Mouse (Mus musculus) retina, postnatal 7 days (tissue): Measurements from ENCODE around the gene Xpnpep3.

ENCODE experiments used
- DNase-seq: peaks from one replicate; pipeline ENCODE4 v3.0.0-alpha.2; 2012; ENCODE audit warnings: low read depth, low spot score

Xpnpep3 gene

GRCm38 (mm10) chr15:81399638-81400315 lies at the start of gene Xpnpep3, which contains the start of gene St13:
TSS of gene Xpnpep3 (plus strand) at chr15:81400138.
TSS of gene St13 (minus strand) at chr15:81400077.
- peak; percentile 93 for DNase-seq

GRCm38 (mm10) chr15:81350401-81350800 lies 49.5 kb upstream of the Xpnpep3 start:
- no peak for DNase-seq

DNA sequence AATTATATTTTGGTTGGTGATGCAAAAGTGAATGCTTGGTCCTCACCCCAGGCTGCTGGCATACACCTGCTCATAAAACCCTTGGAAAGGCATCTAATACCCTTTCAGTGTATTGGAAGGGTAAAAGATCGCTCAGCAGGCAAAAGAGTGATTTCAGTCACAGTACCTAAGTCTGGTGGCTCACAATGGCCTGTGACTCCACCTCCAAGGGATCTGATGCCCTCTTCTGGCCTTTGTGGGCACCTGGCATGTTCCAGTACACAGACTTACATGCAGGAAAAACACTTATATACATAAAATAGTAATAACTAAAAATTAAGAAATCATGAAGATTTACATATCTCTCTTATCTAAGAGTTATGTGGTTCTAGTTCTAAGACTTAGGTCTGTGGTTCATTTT lies 47.3 kb upstream of the Xpnpep3 start:
- DNase-seq = no peak

GRCm38 (mm10) chr15:81355146-81355761 lies 44.7 kb upstream of the Xpnpep3 start:
- peak; percentile 27 for DNase-seq

- DNase-seq = no peak
Observed at GRCm38 (mm10) chr15:81356946-81357345, 43.0 kb upstream of the Xpnpep3 start.

DNA sequence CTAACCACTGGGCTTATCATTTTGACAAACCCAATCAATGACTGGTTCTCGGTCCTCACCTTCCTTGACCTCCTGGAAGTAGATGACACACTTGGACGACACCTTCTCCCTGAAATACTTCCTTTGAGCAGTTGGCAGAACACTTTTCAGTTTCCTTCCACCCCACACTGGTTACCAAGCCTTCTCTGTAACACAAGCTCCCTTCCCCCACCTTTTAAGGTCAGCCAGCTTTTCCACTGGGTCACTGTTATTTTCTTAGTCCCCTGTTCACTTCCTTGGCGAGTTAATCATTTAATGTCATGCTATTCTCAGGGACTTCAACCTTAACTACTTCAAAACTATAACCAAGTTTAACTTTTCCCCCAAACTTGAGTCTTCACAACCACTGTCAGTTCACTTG lies 41.0 kb upstream of the Xpnpep3 start:
- DNase-seq = no peak

GRCm38 (mm10) chr15:81359421-81359820 lies 40.5 kb upstream of the Xpnpep3 start:
- DNase-seq = no peak

DNA sequence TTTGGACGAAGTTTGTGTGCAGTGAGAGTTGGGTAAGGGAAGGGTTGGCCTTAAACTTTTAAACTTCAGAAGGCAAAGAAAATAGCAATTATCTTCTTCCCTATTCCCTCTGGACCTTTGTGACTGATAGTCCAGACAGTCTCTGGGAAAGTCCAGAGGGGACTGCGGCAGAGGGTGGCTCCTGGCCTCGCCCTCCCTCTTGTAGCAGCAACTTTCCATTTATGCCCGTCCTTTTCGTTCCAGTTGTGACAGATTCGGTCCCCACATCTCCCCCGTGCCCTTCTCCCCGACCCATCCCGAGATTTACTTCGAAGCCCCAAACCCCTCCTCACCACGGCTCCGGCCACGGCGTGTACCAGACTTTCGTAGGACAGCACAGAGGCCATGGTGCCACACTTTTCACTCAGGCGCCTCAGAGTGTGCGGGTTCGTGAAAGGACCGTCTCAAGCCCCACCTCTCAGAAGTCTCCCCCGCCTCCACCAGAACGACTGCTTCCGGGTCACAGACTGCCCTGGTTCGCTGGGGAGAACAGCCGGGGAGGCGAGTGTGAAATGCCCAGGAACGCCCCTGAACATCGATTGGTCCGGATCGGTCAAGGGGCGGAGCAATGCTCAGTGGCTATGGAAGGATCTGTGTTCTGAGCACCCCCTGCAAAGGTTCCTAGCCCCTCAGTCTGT lies 39.5 kb upstream of the Xpnpep3 start, which contains the start of gene Slc25a17:
TSS of gene Slc25a17 (minus strand) at position 468 of the 677 bp plus-strand sequence.
- DNase-seq = peak; percentile 92

DNA sequence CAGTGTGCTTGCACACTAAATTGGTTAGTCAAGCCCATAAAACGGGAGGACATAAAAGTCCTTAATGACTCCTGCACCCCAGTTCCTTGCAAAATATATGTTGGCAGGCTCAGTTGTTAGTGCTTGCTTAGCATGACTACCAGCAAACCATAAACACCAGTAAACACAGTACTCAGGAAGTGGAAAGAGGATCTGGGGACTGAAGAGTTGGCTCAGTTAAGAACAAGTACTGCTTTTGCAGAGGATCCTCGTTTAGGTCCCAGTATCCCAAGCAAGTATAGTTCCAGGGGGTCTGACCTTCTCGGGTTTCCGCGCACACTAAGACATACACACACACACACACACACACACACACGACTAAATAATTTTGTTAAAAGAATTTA lies 38.9 kb upstream of the Xpnpep3 start:
- no peak for DNase-seq

GRCm38 (mm10) chr15:81361417-81362015 lies 38.4 kb upstream of the Xpnpep3 start:
- DNase-seq = no peak

DNA sequence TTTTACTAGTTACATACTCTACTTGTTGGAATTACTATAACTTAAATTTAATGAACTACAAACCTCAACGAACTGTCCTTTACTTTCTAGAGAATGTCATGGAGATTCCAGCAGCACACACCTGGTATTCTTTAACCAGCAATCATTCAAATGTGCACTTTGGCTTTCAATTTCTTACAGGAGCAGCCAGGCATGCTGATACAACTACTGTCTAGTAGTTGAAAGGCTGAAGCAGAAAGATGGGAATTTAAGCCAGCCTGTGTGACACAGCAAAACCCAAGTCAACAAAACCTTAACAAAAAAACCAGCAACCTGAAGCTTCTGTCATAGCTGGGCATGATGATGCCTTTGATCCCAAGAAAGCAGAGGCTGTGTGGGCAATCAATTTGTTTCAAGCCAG lies 37.4 kb upstream of the Xpnpep3 start:
- DNase-seq = no peak

DNA sequence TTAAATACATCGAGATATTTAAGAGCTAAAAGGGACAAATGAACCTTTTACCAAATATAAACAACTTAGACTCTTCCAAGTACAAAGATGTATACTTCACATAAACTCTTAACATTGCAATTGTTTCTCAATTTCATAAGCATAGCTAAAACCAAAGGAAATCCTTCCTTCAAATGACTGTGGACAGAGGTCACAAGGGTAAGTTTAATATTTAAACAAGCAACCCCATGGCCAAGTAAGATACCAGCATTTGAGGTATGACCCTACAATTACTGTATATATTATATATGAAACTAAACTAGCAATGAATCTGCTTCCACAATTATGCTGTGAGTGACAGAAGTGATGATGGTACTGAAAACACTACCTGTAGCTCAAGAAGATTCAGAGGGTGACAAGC lies 35.7 kb upstream of the Xpnpep3 start:
- no peak for DNase-seq

DNA sequence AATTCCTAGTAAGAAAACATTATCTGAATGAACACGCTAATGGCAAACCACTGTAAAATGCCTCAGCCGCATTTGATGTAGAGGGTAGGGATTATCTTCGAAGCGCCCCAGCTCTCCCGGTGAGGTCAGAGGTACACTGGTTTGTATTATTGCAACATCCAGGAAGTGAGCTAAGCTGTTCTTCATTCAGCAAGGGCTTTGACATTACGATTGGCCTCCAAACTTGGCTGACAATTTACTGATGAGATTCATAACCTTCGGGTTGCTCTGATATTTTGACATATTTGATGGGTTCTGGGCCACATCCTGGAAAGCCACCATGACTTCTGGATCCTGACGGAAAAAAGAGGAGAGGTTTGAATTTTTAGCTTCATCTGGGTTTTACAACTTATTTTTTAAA lies 34.7 kb upstream of the Xpnpep3 start:
- no peak for DNase-seq

- no peak for DNase-seq
Observed at GRCm38 (mm10) chr15:81366241-81366640, 33.7 kb upstream of the Xpnpep3 start.

GRCm38 (mm10) chr15:81368601-81369000 lies 31.3 kb upstream of the Xpnpep3 start:
- no peak for DNase-seq

DNA sequence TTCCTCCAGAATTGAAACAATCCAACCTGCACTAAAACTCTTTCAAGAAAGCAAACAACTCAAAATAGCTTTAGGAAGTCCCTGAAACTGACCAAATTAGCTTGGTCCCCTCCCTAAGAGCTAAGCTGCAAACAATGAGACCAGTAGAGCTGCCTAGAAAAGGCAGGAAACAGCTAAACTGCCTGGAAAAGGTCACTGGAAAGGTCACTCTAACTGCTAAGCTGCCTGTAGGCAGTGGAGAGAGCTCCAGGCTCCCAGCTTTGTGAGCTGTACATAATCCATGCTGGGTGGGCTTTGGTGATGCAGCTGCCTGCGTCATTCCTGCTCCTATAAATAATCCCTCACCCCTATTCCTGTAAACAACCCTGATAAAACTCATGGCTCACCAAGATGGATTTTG lies 29.6 kb upstream of the Xpnpep3 start:
- DNase-seq = no peak

DNA sequence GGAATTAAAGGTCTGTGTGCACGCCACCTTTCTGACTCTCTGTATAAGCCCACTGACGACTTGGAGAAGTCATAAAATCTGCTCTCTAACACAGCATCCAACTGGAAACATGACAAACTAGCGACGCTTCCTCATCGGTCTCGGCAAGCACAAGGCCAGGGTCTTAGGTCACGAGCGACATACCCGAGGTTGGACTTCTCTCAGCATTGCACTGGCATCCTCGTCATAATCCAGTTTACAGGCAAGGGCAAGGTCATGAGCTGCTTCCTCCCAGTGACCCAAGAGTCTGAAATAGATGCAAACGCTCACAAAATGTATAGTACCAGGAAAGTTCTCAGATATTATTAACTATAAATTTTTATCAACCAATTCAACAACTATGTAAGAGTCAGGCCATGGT lies 25.3 kb upstream of the Xpnpep3 start:
- no peak for DNase-seq

- no peak for DNase-seq
Observed at GRCm38 (mm10) chr15:81378845-81379244, 21.1 kb upstream of the Xpnpep3 start.

DNA sequence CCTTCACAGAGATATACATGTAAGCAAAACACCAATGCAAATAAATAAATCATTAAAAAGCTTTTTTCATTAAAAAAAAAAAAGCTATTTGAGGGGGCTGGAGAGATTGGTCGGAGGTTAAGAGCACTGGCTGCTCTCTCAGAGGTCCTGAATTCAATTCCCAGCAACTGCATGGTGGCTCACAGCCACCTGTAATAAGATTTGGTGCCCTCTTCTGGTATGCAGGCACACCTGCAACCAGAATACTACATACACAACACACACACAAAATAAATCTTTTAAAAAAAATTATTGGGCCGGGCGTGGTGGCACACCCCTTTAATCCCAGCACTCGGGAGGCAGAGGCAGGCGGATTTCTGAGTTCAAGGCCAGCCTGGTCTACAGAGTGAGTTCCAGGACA lies 13.6 kb upstream of the Xpnpep3 start:
- DNase-seq = no peak

DNA sequence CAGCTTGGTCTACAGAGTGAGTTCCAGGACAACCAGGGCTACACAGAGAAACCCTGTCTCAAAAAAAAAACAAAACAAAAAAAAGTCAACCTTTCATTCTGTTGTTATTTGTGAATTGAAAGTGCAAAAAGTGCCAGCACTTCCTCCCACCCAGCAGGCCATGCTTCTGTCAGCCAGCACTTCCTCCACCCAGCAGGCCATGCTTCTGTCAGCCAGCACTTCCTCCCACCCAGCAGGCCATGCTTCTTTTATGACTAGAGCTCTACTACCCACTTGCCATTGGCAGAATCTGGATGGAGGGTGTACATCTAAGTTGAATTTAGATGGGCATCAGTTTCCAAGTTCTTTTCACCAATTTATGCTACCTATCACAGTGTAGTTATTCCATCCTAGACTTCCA lies 6.9 kb upstream of the Xpnpep3 start:
- no peak for DNase-seq

- no peak for DNase-seq
Observed at GRCm38 (mm10) chr15:81394211-81394915, 5.6 kb upstream of the Xpnpep3 start.

- DNase-seq = no peak
Observed at GRCm38 (mm10) chr15:81398189-81398588, 1.7 kb upstream of the Xpnpep3 start.
